Mouse (Mus musculus) intestine, embryonic 16.5 days (tissue): ENCODE results near the gene Slc44a3. TPM values are rescaled to one million over a fixed set of nuclear protein-coding genes. Genes with fewer than 3 reads are reported as not detected.
"Not testable (repeated sequence)": the region's sequence is repeated elsewhere in the genome, so short reads cannot be mapped to it uniquely, and the experiment has no call there.

Source experiments
- ATAC-seq: fragments of 200-750 bp; cut with Nextera tagmentation; 2 replicates; pipeline ENCODE4 v1.8.0; 2017; ENCODE audit warnings: moderate TSS enrichment, moderate library complexity
- H3K27ac ChIP-seq: fragments of 300-500 bp; sonication (generic); 2 replicates; pipeline ENCODE4 v1.5.1; 2014; ENCODE audit warnings: mild to moderate bottlenecking, low read length
- H3K27me3 ChIP-seq: fragments of 300-500 bp; sonication (generic); replicated peaks from 2 replicates; pipeline ENCODE4 v1.6.1; 2014; ENCODE audit warnings: low read length, control low read depth, mixed read lengths; ENCODE audit not compliant: control insufficient read depth, insufficient read depth
- H3K36me3 ChIP-seq: fragments of 300-500 bp; sonication (generic); 2 replicates; pipeline ENCODE4 v1.6.1; 2014; ENCODE audit warnings: low read length, control low read depth; ENCODE audit not compliant: control insufficient read depth, insufficient read depth
- H3K4me1 ChIP-seq: fragments of 300-500 bp; sonication (generic); 2 replicates; pipeline ENCODE4 v1.6.1; 2014; ENCODE audit warnings: low read length, control low read depth, mixed read lengths; ENCODE audit not compliant: control insufficient read depth, insufficient read depth
- H3K4me2 ChIP-seq: fragments of 300-500 bp; sonication (generic); 2 replicates; pipeline ENCODE4 v1.6.1; 2014; ENCODE audit warnings: low read depth, low read length, control low read depth
- H3K4me3 ChIP-seq: fragments of 300-500 bp; sonication (generic); 2 replicates; pipeline ENCODE4 v1.5.1; 2014; ENCODE audit warnings: mild to moderate bottlenecking, low read length
- H3K9ac ChIP-seq: fragments of 300-500 bp; sonication (generic); 2 replicates; pipeline ENCODE4 v1.6.1; 2014; ENCODE audit warnings: low read depth, low read length
- H3K9me3 ChIP-seq: fragments of 300-500 bp; sonication (generic); 2 replicates; pipeline ENCODE4 v1.6.1; 2016; ENCODE audit warnings: low read length, control low read depth; ENCODE audit not compliant: control insufficient read depth
- WGBS: fragments of 180-500 bp; shearing (Covaris S2); extraction: QIAGEN DNeasy Blood & Tissue Kit; methylation state at CpG from one replicate; pipeline ENCODE4 v1.1.7; 2014; 5-methylcytosine and 5-hydroxymethylcytosine counted together
- polyA plus RNA-seq: library from polyadenylated mRNA; unstranded; fragments of >200 nt; fragmentation: Nextera tagmentation; extraction: Ambion mirVana; gene quantifications from 2 replicates; pipeline ENCODE4 v1.2.1, GENCODE M21; 2015

Gene Slc44a3
- polyA plus RNA-seq, 1 experiment from 2014 or later = 54.9 TPM

DNA sequence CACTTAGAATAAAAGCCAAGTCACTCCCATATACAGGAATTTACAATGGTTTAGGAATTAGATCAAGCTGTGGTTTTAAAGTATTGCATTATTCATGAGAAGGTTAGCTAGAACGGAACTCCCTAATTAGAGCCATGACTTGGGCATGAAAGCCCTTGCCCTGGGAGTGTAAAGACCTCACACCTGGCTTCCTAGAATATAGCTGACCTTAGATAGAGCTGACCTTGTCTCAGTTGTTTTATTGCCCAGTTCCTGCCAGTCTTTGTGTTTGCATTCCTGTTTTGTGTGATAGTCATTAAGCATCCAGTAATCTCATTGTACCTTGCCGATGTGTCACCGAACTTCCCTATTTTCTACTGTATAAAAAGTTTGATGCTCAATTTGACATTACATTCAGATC, 6.6 kb upstream of the Slc44a3 start:
- not testable (repeated sequence) for H3K4me3 ChIP-seq, H3K4me2 ChIP-seq, H3K9ac ChIP-seq, H3K27me3 ChIP-seq, H3K27ac ChIP-seq, H3K9me3 ChIP-seq, H3K36me3 ChIP-seq, ATAC-seq
- H3K4me1 ChIP-seq = peaks cover 11% of the 10 kb centered on the region
- WGBS = 85% methylated on average over 3 of the region's 3 CpGs

DNA sequence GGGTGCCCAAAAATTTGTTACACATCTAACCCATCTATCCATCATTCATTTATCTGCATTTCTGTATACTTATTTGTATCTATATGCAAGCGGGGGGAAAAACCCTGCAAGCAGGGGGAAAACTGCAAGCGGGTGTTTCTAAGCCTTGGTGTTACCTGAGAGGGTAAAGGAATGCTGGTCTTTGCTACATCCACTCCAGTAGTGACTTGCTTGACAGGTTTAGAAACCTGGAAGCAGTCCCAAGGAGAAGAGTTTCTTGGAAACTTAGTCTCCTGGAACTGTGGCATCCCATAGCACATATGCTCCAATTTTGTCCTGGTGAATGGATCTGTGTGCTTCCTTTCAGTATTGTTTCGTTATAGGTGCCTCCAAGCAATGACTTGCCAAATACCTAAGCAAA, 5.8 kb upstream of the Slc44a3 start:
- Histone ChIP-seq H3K27ac (no peak overlapping the region), H3K9me3 (no peaks in the 10 kb centered on the region), H3K4me3 (no peak overlapping the region), H3K27me3 (no peaks in the 10 kb centered on the region), H3K36me3 (no peaks in the 10 kb centered on the region), H3K4me1 (peaks cover 11% of the 10 kb centered on the region), H3K4me2 (no peak overlapping the region), H3K9ac (no peak overlapping the region)
- WGBS = 93% methylated on average over 3 of the region's 3 CpGs
- no peak for ATAC-seq

DNA sequence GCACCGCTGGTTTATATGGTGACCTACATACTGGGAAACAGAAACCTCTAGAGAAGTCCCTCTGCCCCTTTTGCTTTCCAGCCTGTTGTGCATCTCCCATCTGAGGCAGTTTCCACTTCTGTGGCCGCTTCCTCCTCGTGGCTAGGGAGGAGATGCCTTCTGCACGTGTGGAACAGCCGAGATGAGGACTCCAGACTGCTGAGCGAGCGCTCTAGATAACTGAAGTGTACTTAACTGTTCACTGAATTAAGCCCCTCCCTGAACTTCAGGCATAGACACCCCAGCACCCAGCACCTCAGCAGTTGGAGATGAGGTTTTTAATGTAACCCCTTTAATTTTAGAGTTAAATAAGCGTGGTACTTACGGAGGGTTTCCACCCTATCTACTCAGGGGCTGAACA, 4.6 kb upstream of the Slc44a3 start:
- H3K4me2 ChIP-seq = no peak overlapping the region
- ATAC-seq = no peak
- 77% methylated on average over 9 of the region's 9 CpGs for WGBS
- H3K27ac ChIP-seq = no peak overlapping the region
- no peaks in the 10 kb centered on the region for H3K27me3 ChIP-seq
- H3K4me3 ChIP-seq = no peak overlapping the region
- peaks cover 16% of the 10 kb centered on the region for H3K4me1 ChIP-seq
- H3K36me3 ChIP-seq = no peaks in the 10 kb centered on the region
- H3K9me3 ChIP-seq = no peaks in the 10 kb centered on the region
- H3K9ac ChIP-seq = no peak overlapping the region

DNA sequence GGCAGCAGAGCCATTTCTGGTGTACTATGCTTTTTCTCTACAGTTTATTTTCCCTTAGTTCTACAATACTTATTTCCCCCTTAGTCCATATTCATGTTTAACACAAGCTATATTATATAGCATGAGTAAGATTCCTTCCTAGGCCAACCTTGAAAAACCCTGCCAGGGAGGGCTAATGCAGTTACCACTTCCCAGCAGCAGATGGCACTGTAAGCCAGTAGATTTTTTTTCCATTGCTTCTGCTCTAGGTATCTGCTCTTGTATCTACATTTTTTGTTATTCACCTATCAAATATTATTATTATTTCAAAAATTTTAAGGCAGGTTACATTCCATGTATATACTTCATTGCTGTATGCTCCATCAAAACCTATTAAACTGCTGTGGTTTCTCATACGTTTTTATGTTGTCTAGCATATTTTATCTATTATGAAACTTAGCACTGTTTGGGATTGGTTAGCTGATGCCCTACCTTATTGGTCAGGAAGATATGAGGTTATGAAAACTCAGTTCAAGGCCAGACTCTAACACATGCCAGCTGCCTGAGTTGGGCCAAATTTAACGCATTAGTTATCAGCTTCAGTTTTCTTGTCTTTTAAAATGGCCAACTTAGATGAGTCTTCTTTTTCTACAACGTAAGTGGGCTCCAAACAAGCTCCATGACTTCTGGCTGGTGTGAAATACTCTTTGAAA, 3.8 kb upstream of the Slc44a3 start:
- Histone ChIP-seq H3K4me1 (peaks cover 19% of the 10 kb centered on the region), H3K4me2 (no peak overlapping the region), H3K9me3 (no peaks in the 10 kb centered on the region), H3K4me3 (no peak overlapping the region), H3K36me3 (no peaks in the 10 kb centered on the region), H3K27me3 (no peaks in the 10 kb centered on the region), H3K27ac (no peak overlapping the region), H3K9ac (no peak overlapping the region)
- WGBS = 86% methylated on average over 3 of the region's 3 CpGs
- ATAC-seq = no peak

DNA sequence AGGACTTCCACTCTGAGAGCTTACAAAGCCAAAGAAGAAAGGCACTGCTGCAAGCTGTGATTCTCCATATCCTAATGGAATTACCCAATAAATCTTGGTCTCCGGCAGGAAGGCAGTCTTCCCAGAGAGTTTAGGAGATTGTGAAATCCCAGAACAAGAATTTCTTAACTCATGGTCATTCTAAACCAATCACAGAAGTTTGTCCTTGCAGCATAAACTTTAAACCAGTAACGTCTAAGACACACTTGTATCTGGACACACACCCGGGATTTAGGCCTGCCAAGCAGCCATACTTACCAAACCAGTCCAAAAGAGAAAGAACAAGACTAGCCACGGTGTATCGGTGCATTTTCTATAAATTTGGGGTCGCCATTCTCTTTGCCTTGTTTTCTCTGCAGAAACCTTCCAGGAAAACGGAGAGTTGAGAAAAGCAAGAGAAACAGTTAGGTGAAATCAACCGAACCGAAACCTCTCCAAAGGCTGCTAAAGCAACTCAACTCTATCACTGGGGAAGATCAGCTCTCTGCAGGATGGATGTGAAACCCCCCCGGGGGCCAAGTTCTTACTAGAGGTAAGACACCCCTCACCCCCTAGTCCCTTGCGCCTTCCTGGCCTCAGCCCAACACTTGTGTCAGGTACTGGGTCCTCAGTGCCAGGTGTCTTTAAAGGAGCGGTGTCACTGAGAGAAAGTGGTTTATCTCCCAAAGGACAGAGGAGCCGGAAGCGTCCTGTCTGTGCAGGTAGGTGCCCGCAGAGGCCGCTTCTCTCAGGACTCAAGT, 645 bp downstream of the Slc44a3 start:
- peak overlapping the region; percentile 50 for H3K4me2 ChIP-seq
- peak overlapping the region; percentile 92 for H3K27ac ChIP-seq
- no peaks in the 10 kb centered on the region for H3K36me3 ChIP-seq
- no peaks in the 10 kb centered on the region for H3K9me3 ChIP-seq
- H3K4me1 ChIP-seq = peaks cover 24% of the 10 kb centered on the region
- peak overlapping the region; percentile 51 for H3K4me3 ChIP-seq
- no peaks in the 10 kb centered on the region for H3K27me3 ChIP-seq
- peak; percentile 26 for ATAC-seq
- 34% methylated on average over 16 of the region's 16 CpGs for WGBS
- peak overlapping the region; percentile 67 for H3K9ac ChIP-seq

DNA sequence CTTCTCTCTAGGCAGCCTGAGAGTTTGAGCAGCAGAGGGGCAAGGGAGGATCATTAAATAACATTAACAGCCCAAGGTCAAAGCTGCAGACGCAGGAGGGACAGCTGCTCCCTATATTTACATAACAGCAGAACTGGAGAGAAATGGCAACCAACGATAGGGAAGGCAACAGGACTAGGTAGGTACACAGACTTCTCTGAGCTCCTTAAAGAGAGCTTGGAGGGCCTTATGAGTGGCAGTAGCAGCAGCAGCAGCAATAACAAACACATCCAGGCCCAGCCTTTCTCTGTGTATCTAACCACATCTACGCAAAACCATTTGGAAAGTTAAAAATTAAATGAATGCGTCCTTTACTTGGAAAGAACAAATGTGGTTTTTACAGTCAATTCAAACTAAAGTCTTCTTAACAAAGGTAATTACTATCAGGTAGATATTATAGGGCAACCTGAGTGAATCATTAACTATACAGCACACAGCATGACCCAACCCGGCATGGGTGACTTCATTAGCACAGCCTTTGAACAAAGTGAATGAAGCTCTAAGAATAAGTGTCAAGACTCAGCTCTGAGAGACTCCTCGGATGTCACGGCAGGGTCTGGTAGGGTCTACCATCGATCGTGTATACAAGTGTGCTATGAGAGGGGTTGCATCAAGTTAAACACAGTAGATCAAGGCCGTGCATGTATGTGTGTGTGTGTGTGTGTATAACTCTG, 1.5 kb downstream of the Slc44a3 start:
- H3K4me3 ChIP-seq = peak overlapping the region; percentile 51
- no peaks in the 10 kb centered on the region for H3K36me3 ChIP-seq
- 34% methylated on average over 10 of the region's 10 CpGs for WGBS
- peak overlapping the region; percentile 92 for H3K27ac ChIP-seq
- H3K4me2 ChIP-seq = peak overlapping the region; percentile 50
- H3K9ac ChIP-seq = peak overlapping the region; percentile 41
- ATAC-seq = peak; percentile 80
- no peaks in the 10 kb centered on the region for H3K27me3 ChIP-seq
- peaks cover 30% of the 10 kb centered on the region for H3K4me1 ChIP-seq
- no peaks in the 10 kb centered on the region for H3K9me3 ChIP-seq

DNA sequence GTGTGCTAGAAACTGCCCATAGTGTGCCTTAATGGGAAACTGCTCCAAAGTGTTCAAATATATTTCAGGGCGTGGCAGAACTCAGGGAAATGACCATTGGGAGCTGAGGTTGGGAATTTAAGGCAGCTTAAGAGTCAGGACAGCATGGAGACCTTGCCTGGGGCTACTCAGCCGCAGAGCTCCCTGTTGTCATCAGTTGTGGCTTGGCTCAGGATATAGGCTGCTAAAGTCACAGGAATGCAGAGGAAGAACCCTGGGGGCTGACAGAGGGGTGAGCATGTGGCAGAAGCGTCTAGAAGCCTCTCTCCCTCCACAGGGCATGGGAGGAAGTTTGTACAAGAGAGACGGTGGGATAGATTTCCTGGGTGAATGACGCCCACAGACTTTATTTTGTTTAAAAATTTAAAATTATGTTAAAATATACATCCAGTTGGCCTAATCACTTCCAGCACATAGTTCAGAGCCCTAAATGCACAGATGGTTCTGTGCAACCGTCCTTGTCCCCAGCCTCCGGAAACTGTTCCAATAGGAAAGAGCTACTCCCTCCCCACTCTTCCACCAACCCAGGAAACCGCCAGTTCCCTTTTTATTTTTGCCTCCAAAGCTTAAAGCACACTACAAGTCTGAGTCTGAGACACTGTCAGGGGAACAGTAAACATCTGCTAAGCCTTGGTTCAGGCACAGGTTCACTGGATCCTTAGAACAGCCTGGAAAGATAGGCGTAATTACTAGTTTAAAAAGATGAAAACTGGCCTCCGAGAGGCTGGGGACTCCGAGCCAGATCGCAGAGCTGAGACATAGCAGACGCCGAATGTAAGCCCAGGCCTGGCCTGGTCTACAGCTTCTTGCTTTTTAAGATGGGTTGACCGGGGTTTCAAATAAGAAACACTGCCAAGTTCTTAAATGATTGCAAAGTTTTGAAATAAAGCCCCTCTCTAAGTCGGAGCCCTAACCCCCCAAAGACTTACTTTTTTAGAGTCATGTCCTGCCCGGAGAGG, 5.8 kb downstream of the Slc44a3 start:
- Histone ChIP-seq H3K27me3 (no peaks in the 10 kb centered on the region), H3K4me2 (no peak overlapping the region), H3K27ac (peak overlapping the region; percentile 68), H3K4me1 (peaks cover 22% of the 10 kb centered on the region), H3K9ac (no peak overlapping the region), H3K36me3 (no peaks in the 10 kb centered on the region), H3K4me3 (no peak overlapping the region), H3K9me3 (no peaks in the 10 kb centered on the region)
- 55% methylated on average over 17 of the region's 17 CpGs for WGBS
- ATAC-seq = no peak

DNA sequence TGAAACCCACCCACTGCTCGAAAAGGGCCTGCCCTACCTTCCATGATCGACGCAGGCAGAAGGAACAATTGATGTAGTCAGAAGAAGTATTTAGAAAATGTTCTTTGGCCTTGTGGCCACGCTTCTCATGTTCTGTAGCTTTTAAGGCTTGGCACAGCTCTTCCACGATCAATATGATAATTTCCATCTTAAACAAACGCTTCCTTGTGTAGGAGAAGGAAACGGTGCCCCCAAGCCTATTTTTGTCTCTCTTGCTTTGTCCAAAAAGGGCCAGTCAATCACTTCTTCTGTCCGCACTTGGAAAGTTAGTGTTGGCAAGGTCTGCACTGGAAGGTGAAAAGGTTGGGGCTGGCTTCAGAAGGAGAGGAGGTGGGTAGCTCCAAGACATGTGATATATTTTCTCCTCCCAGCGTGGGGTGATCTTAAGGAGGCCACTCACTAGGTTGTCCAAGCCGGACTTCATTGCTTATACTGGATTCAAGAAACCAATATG, 10.5 kb downstream of the Slc44a3 start:
- H3K27ac ChIP-seq = no peak overlapping the region

More for the DNA sequence above, 10.5 kb downstream of the Slc44a3 start:
- no peaks in the 10 kb centered on the region for H3K27me3 ChIP-seq
- H3K9ac ChIP-seq = no peak overlapping the region
- no peak for ATAC-seq
- no peaks in the 10 kb centered on the region for H3K36me3 ChIP-seq
- no peak overlapping the region for H3K4me3 ChIP-seq
- no peak overlapping the region for H3K4me2 ChIP-seq
- 84% methylated on average over 10 of the region's 10 CpGs for WGBS
- no peaks in the 10 kb centered on the region for H3K9me3 ChIP-seq
- peaks cover 5% of the 10 kb centered on the region for H3K4me1 ChIP-seq
